Comparison of ENCODE assay signal across 8 mouse cellular contexts in genomic region chr8:111732004-111732403, GRCm38 (mm10). TPM values are rescaled to one million over a fixed set of nuclear protein-coding genes. Genes with fewer than 3 reads are reported as not detected.
DNase-seq lines count a peak whose midpoint lies in the region; ATAC-seq lines count a peak whose summit lies in the region.

No protein-coding gene starts in this region.

- peak; percentile 94 for ATAC-seq in intestine, embryonic 14.5 days (replicated peaks; ENCODE audit: low FRiP score, low TSS enrichment, low read depth)
- ATAC-seq in megakaryocyte-erythroid progenitor cell, adult 5-6 weeks (replicated peaks; ENCODE audit: low FRiP score, low TSS enrichment, poor library complexity, severe bottlenecking): peak; percentile 97

- no peaks in the 10 kb centered on the region for H3K9me3 ChIP-seq in intestine, embryonic 14.5 days (ENCODE audit: control insufficient read depth, low read length)

- WGBS in intestine, embryonic 14.5 days: 1% methylated on average over 28 of the region's 41 CpGs

- intact Hi-C loops in left cerebral cortex, postnatal 10 days (cut with DNase I): no loop called here

- H3K4me2 ChIP-seq in intestine, embryonic 14.5 days (ENCODE audit: low read length): peak overlapping the region; percentile 77

- H3K27ac ChIP-seq in intestine, embryonic 14.5 days (ENCODE audit: low read depth): peak overlapping the region; percentile 86

- peak overlapping the region; percentile 86 for H3K4me3 ChIP-seq in intestine, embryonic 14.5 days (ENCODE audit: low read depth, low read length)

- DNase-seq in adrenal gland, adult 2 months: peak; percentile 99
- peak; percentile 92 for DNase-seq in embryo, embryonic 11.5 days (ENCODE audit: low read depth, low spot score)
- peak; percentile 97 for DNase-seq in gastrocnemius, postnatal 25 days
- DNase-seq in intestine, embryonic 14.5 days (ENCODE audit: low spot score): peak; percentile 95
- DNase-seq in left cerebral cortex, postnatal 10 days (ENCODE audit: extremely low spot score in 1 of 2, low spot score in 2 of 2): peak; percentile 89 to 99
- DNase-seq in right cerebral cortex, postnatal 14 days: peak; percentile 96
- peak; percentile 95 for DNase-seq in urinary bladder, postnatal 25 days (ENCODE audit: low spot score)

- H3K4me1 ChIP-seq in intestine, embryonic 14.5 days (replicated peaks; ENCODE audit: control insufficient read depth, insufficient read depth, low read length): peaks cover 70% of the 10 kb centered on the region

- no peaks in the 10 kb centered on the region for H3K27me3 ChIP-seq in intestine, embryonic 14.5 days (replicated peaks; ENCODE audit: control insufficient read depth, insufficient read depth, low read length)

- peak overlapping the region; percentile 80 for H3K9ac ChIP-seq in intestine, embryonic 14.5 days (ENCODE audit: low read length)

- H3K36me3 ChIP-seq in intestine, embryonic 14.5 days (ENCODE audit: control insufficient read depth, insufficient read depth, low read length): no peaks in the 10 kb centered on the region

RNA-seq across cellular contexts. Expression of gene Bcar1, which starts 11.6 kb away (rescaled TPM):
- 10 to 100 TPM; 76.9 to 91.2 TPM for total RNA-seq in adrenal gland, adult 2 months (2021)
- 204 and 210 TPM in 2 replicates for polyA plus RNA-seq in adrenal gland, adult 2 months (2012; rRNA removed)
- 1 to 10 TPM; 8.7 to 9.7 TPM for total RNA-seq in gastrocnemius, postnatal 25 days (2021)
- 50.2 and 54.2 TPM in 2 replicates for polyA plus RNA-seq in intestine, embryonic 14.5 days (2014; fragmentation: Nextera tagmentation; extraction: Ambion mirVana)
- 10 to 100 TPM; 46.6 to 48.1 TPM for total RNA-seq in left cerebral cortex, postnatal 10 days (2021)
- total RNA-seq in megakaryocyte-erythroid progenitor cell, adult 5-6 weeks (2014; fragmentation: Nextera tagmentation): 0.17 TPM in 1 of 2 replicates, not detected in the other
- not detected in 2 replicates for total RNA-seq in megakaryocyte-erythroid progenitor cell, adult 5-6 weeks (2017)

RNA-seq across cellular contexts. Expression of gene Ctrb1, which starts 41.2 kb away (rescaled TPM):
- total RNA-seq in adrenal gland, adult 2 months (2021): under 1 TPM in 1 of 2 experiments, not detected in 1; 0.90 TPM
- polyA plus RNA-seq in adrenal gland, adult 2 months (2012; rRNA removed): 0.51 and 0.67 TPM in 2 replicates
- not detected for total RNA-seq in gastrocnemius, postnatal 25 days (2021)
- 387 TPM in 1 of 2 replicates, not detected in the other for polyA plus RNA-seq in intestine, embryonic 14.5 days (2014; fragmentation: Nextera tagmentation; extraction: Ambion mirVana)
- not detected for total RNA-seq in left cerebral cortex, postnatal 10 days (2021)
- total RNA-seq in megakaryocyte-erythroid progenitor cell, adult 5-6 weeks (2014; fragmentation: Nextera tagmentation): not detected in 2 replicates
- total RNA-seq in megakaryocyte-erythroid progenitor cell, adult 5-6 weeks (2017): not detected in 2 replicates

Comparison
In these comparisons a context has a peak if more than half of its experiments do, and no peak if none do; other contexts are left out.
1. Peak in every context shown above with its lines: DNase-seq, ATAC-seq, H3K4me3 ChIP-seq and H3K27ac ChIP-seq.
2. RNA of gene Bcar1, which starts 11.6 kb away (total RNA-seq): 76.9 to 91.2 TPM in adrenal gland, adult 2 months, 46.6 to 48.1 TPM in left cerebral cortex, postnatal 10 days and 8.7 to 9.7 TPM in gastrocnemius, postnatal 25 days; 0.17 TPM in megakaryocyte-erythroid progenitor cell, adult 5-6 weeks; every median in the first group is over 4 times any median in the second.